Mouse (Mus musculus): ENCODE results near the gene Gm28372.
"Not testable (repeated sequence)": the region's sequence is repeated elsewhere in the genome, so short reads cannot be mapped to it uniquely, and the experiment has no call there.

Gene Gm28372

DNA sequence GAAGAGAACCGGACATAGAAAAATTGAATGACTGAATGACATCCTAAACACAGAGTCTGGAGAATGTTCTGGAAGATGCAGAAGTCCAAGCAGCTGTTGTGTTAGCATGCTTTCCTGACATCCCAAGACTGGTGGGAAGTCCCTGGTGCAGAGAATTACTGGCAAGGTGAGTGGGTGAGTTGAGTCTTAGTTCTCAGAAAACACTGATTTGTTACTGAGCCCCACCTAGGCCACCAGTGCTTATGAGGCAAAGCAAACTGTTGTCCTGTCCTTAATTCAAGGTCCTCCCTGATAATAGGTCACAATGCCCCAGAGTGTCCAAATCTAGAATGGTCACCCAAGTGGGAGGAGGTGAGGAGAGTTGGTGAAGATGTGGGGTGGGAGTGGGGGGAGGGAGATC is at the start of gene Gm28372, which contains the start of gene 1700020A23Rik:
Gene Gm28372, plus strand, starts transcription at position 301 of the 400 bp plus-strand sequence.
Gene 1700020A23Rik, plus strand, starts transcription at position 321 of the 400 bp plus-strand sequence.
- no peak for DNase-seq (ENCODE audit: low spot score in 2 of 2)

DNA sequence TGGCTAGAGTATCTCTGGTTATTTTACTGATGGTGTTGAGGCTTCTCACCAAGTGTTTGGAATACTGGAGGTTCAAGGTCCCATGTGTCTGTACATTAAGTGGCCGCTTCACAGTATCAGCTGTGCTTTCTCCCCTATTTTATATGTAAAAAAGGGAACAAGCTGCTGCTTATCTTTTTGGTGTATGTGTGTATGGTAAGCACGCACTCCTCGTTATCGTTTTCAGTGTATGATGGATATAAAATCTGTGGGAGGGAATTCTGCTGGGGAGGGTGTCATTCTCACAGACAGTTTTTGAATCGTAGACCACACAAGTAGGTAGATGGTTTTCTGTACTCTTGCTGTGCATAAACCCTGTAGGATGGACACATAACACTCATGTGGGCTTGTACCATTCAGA is 47.5 kb upstream of the Gm28372 start:
- no peak for DNase-seq (ENCODE audit: low spot score in 2 of 2)

DNA sequence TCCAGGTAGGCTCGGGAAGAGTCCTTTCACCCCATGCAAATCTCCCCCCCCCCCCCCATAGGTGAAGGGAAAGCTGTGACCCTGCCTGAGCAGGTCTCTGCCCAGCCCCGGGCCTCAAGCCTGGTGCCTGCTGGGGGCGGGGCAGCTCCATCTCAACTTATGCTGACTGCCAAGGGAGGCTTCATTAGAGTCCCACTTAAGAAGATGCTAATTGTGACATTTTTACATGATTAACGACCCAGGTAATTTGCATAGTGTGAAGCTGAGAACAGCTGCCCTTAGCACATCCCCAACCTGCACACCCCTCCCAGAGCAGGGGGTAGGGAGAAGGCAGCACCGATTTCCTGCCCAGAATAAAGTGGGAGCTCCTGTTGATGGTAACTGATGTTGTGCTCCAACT is 46.2 kb upstream of the Gm28372 start:
- no peak for DNase-seq (ENCODE audit: low spot score in 2 of 2)

DNA sequence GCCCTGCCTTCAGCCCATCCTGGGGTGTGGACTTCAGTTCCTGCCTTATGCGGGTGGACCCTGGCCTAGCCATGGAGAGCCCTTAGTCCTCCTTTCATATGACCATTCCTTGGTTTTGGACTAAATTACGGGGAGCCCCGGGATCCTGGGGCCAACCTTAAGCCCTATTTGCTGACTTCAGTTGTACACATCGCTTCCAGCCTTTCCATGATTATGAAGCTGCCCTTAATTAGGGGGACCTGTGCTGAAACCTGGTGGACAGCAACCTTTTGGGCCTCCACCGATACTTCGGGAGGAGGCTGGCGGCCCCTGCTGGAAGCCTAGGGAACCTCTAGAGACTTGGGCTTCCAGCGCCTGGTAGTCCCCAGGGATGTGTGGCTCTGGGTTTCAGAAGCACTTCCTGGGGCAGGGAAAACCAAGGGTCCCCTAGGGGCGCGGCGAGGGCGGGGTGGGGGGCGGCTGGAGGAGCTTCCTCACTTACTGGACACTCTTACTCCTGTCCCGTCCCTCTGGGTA is 42.5 kb upstream of the Gm28372 start:
- no peak for DNase-seq (ENCODE audit: low spot score in 2 of 2)

DNA sequence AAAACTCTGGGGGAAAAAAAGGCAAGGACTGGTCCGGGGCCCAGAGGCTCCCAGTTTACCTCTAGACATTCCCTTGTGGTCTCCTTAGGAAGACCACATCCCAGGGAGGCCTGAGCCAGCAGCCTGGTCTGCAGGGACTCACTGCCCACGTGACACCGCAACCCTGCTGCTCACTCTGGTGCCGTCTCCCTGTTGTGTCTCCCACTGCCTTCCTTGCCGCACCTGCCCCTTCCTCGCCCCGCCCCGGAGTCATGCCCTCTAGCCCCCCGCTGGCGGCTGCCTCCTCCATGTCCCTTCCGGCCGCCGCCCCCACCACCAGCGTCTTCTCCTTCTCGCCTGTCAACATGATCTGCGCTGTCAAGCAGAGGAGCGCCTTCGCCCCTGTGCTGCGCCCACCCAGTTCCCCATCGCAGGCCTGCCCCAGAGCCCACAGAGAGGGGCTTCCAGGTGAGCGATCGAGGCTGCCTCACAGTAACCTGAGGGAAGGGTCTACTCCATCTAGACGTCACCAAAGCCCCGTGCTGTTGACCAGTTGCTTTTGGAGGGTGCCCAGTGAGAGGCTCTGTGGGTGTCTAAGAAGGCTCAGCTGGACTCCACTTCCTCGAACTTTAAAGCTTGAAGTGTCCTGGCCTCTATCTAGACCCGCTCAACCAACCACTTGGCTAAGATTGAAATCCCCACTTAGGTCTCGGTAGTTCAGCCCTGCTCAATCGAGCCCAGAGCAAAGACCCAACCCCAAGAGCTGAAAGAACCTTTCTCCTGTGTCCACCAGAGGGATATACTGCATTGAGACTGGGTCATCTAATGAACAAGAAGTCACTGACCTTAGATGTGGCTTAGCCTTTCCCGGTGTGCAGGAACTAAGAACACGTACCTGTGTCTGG is 39.6 kb upstream of the Gm28372 start:
- no peak for DNase-seq (ENCODE audit: low spot score in 2 of 2)

DNA sequence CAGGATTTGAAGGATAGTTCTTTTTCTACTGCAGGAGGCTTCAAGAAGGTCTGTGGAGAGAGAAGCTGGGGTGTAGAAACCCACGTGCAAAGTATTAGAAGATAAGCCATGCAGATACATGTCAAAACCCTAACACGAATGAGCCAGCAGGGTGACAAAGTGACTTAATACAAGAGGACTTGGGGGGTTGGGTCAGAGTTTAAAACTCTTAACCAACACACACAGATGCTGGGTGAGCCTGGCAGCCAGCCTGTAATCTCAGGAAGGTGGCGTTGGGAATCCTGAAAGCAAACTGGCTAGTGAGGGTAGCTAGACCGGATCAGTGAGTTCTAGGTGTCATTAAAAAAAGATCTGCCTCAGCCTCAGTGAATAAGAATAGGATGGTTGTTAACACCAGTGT is 37.7 kb upstream of the Gm28372 start:
- DNase-seq (ENCODE audit: low spot score in 2 of 2): no peak

DNA sequence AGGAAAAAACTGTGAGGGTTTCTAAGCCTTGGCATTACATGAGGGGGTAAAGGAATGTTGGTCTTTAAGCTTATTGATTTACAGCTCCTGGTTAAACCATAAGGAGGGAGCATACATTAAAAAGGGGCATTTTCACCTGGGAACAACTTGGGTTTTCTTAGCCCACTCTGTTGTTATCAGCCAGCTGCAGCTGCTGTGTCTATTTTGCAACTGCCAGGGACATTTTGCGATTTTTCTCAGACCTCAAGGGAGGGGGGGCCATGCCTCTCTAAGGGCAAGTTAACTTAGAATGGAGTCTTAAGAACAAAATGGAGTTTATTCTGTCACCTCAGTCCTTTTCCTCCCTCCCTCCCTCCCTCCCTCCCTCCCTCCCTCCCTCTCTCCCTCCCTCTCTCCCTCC is 32.0 kb upstream of the Gm28372 start:
- DNase-seq (ENCODE audit: low spot score in 2 of 2): not testable (repeated sequence)

DNA sequence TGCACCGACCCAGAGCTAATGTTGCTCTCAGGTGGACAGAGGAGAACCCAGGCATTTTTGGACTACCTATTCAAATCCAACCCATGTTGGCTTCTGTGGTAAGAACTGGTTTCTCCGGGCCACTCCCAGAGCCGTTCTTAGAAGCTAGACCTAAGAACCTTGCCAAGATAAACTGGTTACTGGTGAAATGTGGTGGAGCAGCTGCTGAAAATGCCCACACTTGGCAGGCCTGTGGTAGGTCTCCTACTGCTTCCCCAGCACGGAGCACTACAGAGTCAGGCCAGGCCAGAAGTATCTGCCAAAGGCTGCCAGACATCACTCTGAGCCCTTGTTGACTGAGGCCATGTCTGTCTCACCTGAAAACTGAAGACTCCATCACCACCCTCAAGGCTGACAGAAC is 30.1 kb upstream of the Gm28372 start:
- no peak for DNase-seq (ENCODE audit: low spot score in 2 of 2)

DNA sequence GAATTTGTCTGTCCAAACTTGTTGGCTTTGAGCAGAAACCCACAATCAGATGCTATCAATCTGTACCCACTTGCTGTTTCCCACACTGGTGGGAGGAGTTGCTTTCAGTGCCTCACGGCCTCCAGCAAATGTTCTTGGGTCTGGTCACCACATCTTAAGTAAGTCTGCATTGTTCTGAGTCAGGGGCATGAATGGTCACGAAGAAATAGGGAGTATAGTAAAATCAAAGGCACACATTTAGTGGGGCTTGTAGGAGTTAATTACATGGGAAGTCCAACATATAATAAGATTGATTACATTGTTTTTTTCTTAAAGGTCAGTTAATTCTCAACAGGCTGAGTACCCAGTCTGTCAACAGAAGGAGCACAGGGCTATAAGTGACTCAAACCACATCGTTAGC is 21.8 kb upstream of the Gm28372 start:
- no peak for DNase-seq (ENCODE audit: low spot score in 2 of 2)

DNA sequence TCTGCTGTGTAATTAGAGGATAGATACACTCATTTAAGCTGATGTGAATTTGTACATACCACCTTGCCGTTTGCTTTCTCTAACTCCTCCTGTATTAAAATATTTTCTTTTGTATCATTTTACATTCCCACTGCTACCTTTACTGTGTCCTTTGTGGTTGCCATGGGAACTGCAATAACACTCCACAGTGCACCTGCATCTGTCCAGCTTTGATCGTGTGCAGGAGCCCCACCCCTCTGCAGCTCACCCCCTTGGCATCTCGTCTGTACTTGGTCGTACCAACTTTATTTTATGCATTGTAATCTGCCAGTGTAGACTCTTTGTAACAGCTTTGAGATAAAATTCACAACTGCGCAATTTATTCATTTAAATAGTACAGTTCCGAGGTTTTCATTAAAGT is 21.1 kb upstream of the Gm28372 start:
- no peak for DNase-seq (ENCODE audit: low spot score in 2 of 2)

DNA sequence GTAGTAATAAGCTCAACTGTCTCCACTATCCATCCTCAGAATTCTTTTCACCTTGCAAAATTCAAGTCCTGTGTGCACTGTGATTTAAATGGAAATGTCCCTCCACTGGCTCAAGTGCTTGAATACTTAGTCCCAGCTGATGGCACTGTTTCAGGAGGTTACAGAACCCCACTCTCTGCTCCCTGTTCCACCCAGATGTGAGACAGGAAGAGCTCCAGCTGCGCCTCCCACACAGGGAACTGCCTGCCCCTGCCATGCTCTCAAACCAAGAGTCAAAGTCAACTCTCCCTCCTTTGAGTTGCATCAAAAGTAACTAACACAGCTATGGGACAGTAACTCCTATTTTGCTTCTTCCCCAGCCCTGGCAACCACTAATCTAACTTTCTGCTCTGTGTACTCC is 18.8 kb upstream of the Gm28372 start:
- DNase-seq (ENCODE audit: low spot score in 2 of 2): no peak

DNA sequence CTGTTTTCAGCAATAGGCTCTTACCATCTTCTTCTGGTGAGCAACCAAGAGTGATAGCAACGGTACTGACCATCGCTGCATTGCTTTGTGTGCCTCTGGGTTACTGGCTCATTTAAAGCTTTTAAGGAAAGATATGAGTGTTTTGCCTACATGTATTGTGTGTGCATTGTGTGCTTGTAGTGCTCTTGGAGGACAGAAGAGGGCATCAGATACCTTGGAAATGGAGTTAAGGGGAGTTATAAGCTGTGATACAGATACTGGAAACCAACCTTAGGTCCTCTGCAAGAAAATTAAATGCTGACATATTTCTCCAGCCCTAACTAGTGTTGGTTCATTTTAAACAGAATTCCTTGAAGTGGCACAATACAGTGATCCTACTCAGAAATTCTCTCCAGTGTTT is 16.2 kb upstream of the Gm28372 start:
- no peak for DNase-seq (ENCODE audit: low spot score in 2 of 2)

DNA sequence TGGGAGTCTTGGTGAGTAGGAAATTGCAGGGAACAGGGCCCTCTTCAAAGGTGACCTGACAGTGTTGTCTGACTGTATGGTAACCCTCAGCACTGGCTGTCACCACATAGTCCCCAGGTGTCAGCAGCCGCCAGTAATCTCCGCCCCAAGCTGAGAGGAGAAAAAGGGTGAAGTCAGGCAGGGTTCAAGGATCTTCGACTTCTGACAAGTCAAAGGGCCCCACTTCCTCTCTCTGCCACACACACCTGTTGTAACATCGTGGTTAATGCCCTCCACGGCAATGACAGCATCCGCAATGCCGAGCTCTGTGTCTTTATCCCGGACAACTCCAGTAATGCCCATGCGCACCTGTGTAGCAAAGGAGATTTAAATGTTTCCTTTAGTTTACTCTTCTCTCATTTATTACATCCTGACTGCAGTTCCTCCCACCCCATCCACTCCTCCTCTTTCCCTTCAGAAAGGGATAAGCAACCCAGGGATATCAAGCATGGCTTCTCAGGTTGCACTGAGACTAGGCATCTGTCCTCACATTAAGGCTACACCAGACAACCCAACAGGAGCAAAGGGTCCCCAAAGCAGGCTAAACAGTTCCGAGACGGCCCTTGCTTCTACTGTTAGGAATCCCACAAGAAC is 13.9 kb upstream of the Gm28372 start:
- no peak for DNase-seq (ENCODE audit: low spot score in 2 of 2)

DNA sequence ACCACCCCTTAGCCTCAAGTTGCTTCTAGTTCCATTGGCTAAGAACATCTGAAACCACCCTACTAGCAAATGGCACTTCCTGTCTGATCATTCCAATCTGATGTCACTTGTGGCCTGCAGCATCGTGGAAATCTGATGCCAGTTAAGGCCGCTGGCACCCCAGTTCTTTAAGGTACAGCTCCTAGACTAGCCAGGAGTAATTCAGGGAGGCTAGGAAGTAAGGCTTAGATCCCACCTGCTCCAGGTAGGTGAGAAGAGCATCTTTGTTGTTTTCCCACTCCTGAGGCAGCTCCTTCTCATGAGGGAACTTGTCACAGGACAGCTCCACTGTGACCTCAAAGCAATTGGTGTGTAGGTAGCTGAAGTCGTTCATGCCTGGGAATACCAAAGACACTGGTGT is 12.2 kb upstream of the Gm28372 start:
- DNase-seq (ENCODE audit: low spot score in 2 of 2): no peak

DNA sequence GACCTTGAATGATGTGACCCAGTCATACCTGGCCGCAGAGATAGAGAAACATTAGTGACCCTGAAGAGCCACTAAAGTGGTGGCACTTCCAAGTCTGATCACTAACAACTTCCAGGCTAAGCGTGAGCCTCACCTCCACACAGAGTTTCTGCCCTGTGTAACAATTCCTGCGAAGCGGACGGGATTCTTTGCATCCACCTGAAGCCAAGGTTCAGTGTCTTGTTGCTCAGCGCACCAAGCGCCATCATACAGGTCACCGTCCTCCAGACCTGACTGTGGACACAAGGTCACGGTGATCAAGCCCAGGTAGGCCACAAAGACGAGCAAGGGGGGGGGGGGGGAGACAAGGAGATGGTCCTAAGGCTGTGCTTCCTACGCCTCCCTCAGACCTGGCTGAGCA is 9.3 kb upstream of the Gm28372 start:
- DNase-seq (ENCODE audit: low spot score in 2 of 2): no peak

DNA sequence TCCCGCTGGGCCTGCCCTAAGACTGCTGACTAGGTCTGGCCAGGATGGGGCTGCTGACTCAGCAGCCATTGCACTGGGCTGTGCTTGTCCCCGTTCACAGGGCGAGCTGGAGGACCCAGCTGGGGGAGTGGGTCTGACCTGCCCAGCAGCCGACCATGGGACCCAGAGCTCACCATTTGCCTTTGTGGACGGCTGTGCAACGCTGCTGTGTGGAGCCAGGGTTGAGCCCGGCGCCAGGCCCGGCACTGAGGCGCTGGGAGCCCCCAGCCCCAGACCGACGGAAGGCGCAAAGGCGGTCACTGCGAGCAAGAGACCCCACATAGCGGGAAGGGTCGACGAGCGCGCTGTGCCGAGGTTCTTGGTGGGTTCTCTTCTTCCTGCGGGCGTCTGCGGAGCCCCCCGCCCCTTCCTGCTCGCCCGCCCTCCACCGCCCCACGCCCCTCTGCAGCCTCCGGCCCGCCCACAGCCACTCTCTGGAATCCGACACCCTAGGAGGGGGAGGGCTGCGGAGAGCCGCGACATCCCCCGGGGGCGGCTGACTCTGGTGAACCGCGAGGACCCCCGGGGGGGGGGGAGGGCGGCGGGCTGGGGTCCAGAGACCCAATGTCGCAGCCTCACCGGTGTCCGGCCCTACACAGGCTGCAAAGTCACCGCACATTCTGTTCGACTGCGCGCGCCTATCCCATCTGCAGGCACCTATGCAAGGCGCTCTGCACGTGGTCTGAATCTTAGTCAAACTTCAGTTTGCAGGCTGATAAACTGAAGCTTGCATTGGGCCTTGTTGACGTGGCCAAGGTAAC is 7.7 kb upstream of the Gm28372 start, which contains the start of gene Cpxm1:
Gene Cpxm1, minus strand, starts transcription at position 389 of the 800 bp plus-strand sequence.
- DNase-seq (ENCODE audit: low spot score in 2 of 2): peak; percentile 10 to 23

DNA sequence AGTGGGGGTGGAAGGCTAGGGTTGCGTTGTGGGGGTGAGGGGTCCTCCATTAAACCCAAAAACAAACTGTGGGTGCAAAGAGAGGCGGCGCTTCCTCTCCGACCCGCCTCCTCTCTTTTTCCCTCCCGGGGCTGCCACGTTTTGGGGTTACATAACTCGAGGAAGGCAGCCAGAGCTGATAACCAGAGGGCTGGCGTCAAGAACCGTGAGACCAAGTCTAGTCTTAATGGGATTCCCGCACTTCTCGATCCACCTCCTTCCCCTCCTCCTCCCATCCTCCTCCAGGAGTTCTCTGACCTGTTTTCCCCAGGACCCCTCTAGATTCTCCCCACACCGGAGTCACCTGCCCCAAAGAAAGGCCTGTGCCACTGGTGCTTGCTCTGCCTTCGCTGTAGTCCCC is 6.9 kb upstream of the Gm28372 start:
- peak; percentile 66 to 67 for DNase-seq (ENCODE audit: low spot score in 2 of 2)

DNA sequence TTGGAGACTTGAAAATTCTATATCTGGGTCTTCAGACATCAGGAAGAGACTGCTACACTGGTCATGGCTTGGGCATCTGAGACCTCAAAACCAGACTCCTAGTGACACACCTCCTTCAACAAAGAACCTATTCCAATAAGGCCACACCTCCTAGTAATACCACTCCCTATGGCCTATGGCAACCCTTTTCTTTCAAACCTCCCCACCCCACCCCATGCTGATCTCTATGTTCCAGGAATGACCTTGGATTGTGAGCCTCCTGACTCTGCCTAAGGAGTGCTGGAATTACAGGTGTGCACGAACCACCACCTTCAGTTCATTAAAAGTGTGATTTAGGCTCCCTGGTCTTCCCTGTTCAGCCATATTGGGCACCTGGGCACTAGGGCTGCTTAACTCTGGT is 5.0 kb upstream of the Gm28372 start:
- DNase-seq (ENCODE audit: low spot score in 2 of 2): no peak

DNA sequence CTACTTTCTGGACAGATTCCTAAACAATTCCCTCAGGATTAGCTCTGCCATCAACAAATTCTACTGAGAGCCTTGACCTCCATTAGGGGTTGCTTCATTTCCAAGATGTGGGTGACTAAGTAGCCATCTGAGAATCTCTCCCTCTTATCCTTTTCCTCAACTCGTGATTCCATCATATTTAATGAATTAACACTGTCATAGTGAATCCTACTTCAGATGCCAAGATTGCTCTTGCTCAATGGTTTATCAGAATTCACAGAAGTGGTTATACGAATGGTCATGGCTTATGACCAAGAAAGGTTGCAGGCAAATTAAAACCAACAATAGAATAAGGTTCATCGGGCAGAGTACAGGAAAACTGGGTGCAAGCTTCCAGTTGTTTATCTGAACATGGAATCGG is 3.1 kb upstream of the Gm28372 start:
- no peak for DNase-seq (ENCODE audit: low spot score in 2 of 2)

DNA sequence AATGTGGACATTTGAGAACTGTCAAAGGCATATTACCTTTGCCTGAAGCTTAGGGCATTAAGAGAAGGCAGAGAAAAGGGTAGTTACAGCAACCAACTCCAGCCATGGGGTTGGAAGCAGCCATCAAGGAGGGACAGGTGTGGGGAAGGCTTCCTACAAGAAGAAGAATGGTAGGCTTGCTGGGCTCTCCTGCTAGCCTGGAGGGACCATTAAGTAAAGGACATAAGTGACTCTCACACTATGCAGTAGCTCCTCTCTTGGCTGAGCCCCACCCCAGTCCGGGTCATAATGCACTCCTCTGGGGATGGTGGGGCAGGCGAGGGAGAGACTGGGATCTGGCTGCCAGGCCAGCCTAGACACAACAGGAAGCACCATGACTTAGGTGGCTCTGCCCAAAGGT is 1.1 kb downstream of the Gm28372 start, which contains the start of gene Tmem239:
Gene Tmem239, plus strand, starts transcription at position 301 of the 400 bp plus-strand sequence.
- no peak for DNase-seq (ENCODE audit: low spot score in 2 of 2)

DNA sequence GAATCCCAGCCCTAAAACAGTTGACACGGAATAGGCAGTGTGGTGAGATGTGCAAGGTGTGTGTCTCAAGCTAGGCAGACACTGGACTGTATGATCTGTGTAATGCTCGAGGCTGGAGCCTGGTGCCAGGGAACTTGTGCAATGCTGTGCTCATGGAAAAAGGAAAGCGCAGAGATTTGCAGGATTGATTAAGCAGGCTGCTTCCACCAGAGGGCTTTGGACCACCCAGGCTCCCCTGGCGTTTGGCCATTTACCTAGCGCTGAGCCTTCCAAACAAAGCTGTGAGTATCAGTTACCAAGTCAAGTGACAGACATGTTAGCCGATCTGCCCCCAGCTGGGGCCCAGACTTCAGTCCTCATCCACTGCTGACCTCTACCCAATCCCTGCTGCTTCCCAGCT is 3.2 kb downstream of the Gm28372 start:
- DNase-seq (ENCODE audit: low spot score in 2 of 2): no peak
